Mouse (Mus musculus) midbrain, embryonic 16.5 days (tissue): ENCODE measurements around the gene Mmp14. TPM values are rescaled to one million over a fixed set of nuclear protein-coding genes. Genes with fewer than 3 reads are reported as not detected.
A peak's percentile ranks its signal among the peaks of the same experiment; 100 is the strongest.

ENCODE experiments used
- ATAC-seq: fragments of 200-750 bp; cut with Nextera tagmentation; 2 replicates; pipeline ENCODE4 v1.8.0; 2017; ENCODE audit warnings: moderate TSS enrichment
- H3K27ac ChIP-seq: fragments of 300-500 bp; sonication (generic); 2 replicates; pipeline ENCODE4 v1.5.1; 2014; ENCODE audit warnings: mild to moderate bottlenecking, low read length, mixed read lengths
- H3K27me3 ChIP-seq: fragments of 300-500 bp; sonication (generic); 2 replicates; pipeline ENCODE4 v1.6.1; 2014; ENCODE audit warnings: low read depth, low read length, mixed read lengths; ENCODE audit not compliant: control insufficient read depth, insufficient read depth
- H3K36me3 ChIP-seq: fragments of 300-500 bp; sonication (generic); 2 replicates; pipeline ENCODE4 v1.6.1; 2014; ENCODE audit warnings: mild to moderate bottlenecking, low read length, moderate library complexity, mixed read lengths; ENCODE audit not compliant: control insufficient read depth, insufficient read depth
- H3K4me1 ChIP-seq: fragments of 300-500 bp; sonication (generic); 2 replicates; pipeline ENCODE4 v1.6.1; 2014; ENCODE audit warnings: mild to moderate bottlenecking, low read length, mixed read lengths; ENCODE audit not compliant: control insufficient read depth, insufficient read depth
- H3K4me2 ChIP-seq: fragments of 300-500 bp; sonication (generic); 2 replicates; pipeline ENCODE4 v1.6.1; 2014; ENCODE audit warnings: mild to moderate bottlenecking, low read length, mixed read lengths
- H3K4me3 ChIP-seq: fragments of 300-500 bp; sonication (generic); 2 replicates; pipeline ENCODE4 v1.5.1; 2014; ENCODE audit warnings: low read depth, mild to moderate bottlenecking, low read length, moderate library complexity, mixed read lengths
- H3K9ac ChIP-seq: fragments of 300-500 bp; sonication (generic); 2 replicates; pipeline ENCODE4 v1.6.1; 2014; ENCODE audit warnings: low read depth, low read length, mixed read lengths
- H3K9me3 ChIP-seq: fragments of 300-500 bp; sonication (generic); replicated peaks from 2 replicates; pipeline ENCODE4 v1.6.1; 2014; ENCODE audit warnings: mild to moderate bottlenecking, low read length, mixed read lengths; ENCODE audit not compliant: control insufficient read depth, poor library complexity, severe bottlenecking
- WGBS: fragments of 180-500 bp; shearing (Covaris S2); extraction: QIAGEN DNeasy Blood & Tissue Kit; methylation state at CpG from one replicate; pipeline ENCODE4 v1.1.7; 2014; 5-methylcytosine and 5-hydroxymethylcytosine counted together
- polyA plus RNA-seq: library from polyadenylated mRNA; unstranded; fragments of >200 nt; fragmentation: Nextera tagmentation; extraction: Ambion mirVana; gene quantifications from 2 replicates; pipeline ENCODE4 v1.2.1, GENCODE M21; 2015

The Mmp14 gene
- polyA plus RNA-seq, 1 experiment from 2014 or later = 43.5 TPM

- Histone ChIP-seq H3K27ac (no peak overlapping the region), H3K4me1 (no peaks in the 10 kb centered on the region), H3K4me2 (no peak overlapping the region), H3K36me3 (no peaks in the 10 kb centered on the region), H3K9ac (no peak overlapping the region), H3K27me3 (no peaks in the 10 kb centered on the region), H3K9me3 (no peaks in the 10 kb centered on the region), H3K4me3 (no peak overlapping the region)
- WGBS = 83% methylated on average over 11 of the region's 11 CpGs
- ATAC-seq = no peak
These were observed 23.5 kb downstream of the Mmp14 start for GRCm38 (mm10) chr14:54454669-54455528.

- Histone ChIP-seq H3K4me3 (no peak overlapping the region), H3K27me3 (no peaks in the 10 kb centered on the region), H3K9ac (no peak overlapping the region), H3K9me3 (no peaks in the 10 kb centered on the region), H3K27ac (no peak overlapping the region), H3K4me1 (no peaks in the 10 kb centered on the region), H3K4me2 (no peak overlapping the region), H3K36me3 (no peaks in the 10 kb centered on the region)
- WGBS = 88% methylated on average over 14 of the region's 14 CpGs
- ATAC-seq = no peak
These were observed 26.6 kb downstream of the Mmp14 start for GRCm38 (mm10) chr14:54457907-54458569.

GRCm38 (mm10) chr14:54462146-54462545, 30.7 kb downstream of the Mmp14 start:
- Histone ChIP-seq H3K4me3 (no peak overlapping the region), H3K9me3 (no peaks in the 10 kb centered on the region), H3K9ac (no peak overlapping the region), H3K4me2 (no peak overlapping the region), H3K27ac (no peak overlapping the region), H3K27me3 (no peaks in the 10 kb centered on the region), H3K4me1 (peaks cover 11% of the 10 kb centered on the region), H3K36me3 (no peaks in the 10 kb centered on the region)
- 76% methylated on average over 4 of the region's 4 CpGs for WGBS
- no peak for ATAC-seq

GRCm38 (mm10) chr14:54463108-54463958, 31.9 kb downstream of the Mmp14 start:
- Histone ChIP-seq H3K4me3 (peak overlapping the region; percentile 82), H3K27me3 (no peaks in the 10 kb centered on the region), H3K4me2 (peak overlapping the region; percentile 92), H3K9me3 (no peaks in the 10 kb centered on the region), H3K4me1 (peaks cover 11% of the 10 kb centered on the region), H3K9ac (peak overlapping the region; percentile 84), H3K27ac (peak overlapping the region; percentile 59), H3K36me3 (peaks cover 4% of the 10 kb centered on the region)
- peak; percentile 37 for ATAC-seq
- WGBS = 15% methylated on average over 12 of the region's 12 CpGs

- no peaks in the 10 kb centered on the region for H3K9me3 ChIP-seq
These were observed 32.5 kb downstream of the Mmp14 start, which contains the start of gene Lrp10 for GRCm38 (mm10) chr14:54463959-54464292. Lrp10 (plus strand) TSS chr14:54464137.

GRCm38 (mm10) chr14:54464293-54465005, 33.0 kb downstream of the Mmp14 start:
- H3K4me1 ChIP-seq = peaks cover 11% of the 10 kb centered on the region
- under 1% methylated on average over 55 of the region's 57 CpGs for WGBS
- ATAC-seq = peak; percentile 85
- H3K4me3 ChIP-seq = peak overlapping the region; percentile 82
- H3K9me3 ChIP-seq = no peaks in the 10 kb centered on the region
- peak overlapping the region; percentile 59 for H3K27ac ChIP-seq
- H3K27me3 ChIP-seq = no peaks in the 10 kb centered on the region
- H3K9ac ChIP-seq = peak overlapping the region; percentile 84
- peaks cover 14% of the 10 kb centered on the region for H3K36me3 ChIP-seq
- peak overlapping the region; percentile 92 for H3K4me2 ChIP-seq

More at GRCm38 (mm10) chr14:54463959-54464292, 32.5 kb downstream of the Mmp14 start, which contains the start of gene Lrp10:
- ATAC-seq = peak; percentile 90
- Histone ChIP-seq H3K27me3 (no peaks in the 10 kb centered on the region), H3K36me3 (peaks cover 9% of the 10 kb centered on the region), H3K4me2 (peak within 1 kb of the TSS; percentile 92), H3K9ac (peak within 1 kb of the TSS; percentile 84), H3K27ac (peak within 1 kb of the TSS; percentile 59), H3K4me1 (peaks cover 11% of the 10 kb centered on the region), H3K4me3 (peak within 1 kb of the TSS; percentile 82)
- 0% methylated on average over 35 of the region's 35 CpGs for WGBS

- H3K27ac ChIP-seq = no peak overlapping the region
- H3K9me3 ChIP-seq = no peaks in the 10 kb centered on the region
- WGBS = 89% methylated on average over 2 of the region's 2 CpGs
- no peak for ATAC-seq
- no peak overlapping the region for H3K4me2 ChIP-seq
- H3K4me1 ChIP-seq = peaks cover 5% of the 10 kb centered on the region; the same call in 1 of the 2 replicates
- no peak overlapping the region for H3K4me3 ChIP-seq
- H3K9ac ChIP-seq = no peak overlapping the region
- H3K27me3 ChIP-seq = no peaks in the 10 kb centered on the region
- H3K36me3 ChIP-seq = peaks cover 19% of the 10 kb centered on the region
These were observed 40.1 kb downstream of the Mmp14 start for GRCm38 (mm10) chr14:54471467-54471866.

- no peaks in the 10 kb centered on the region for H3K9me3 ChIP-seq
- no peaks in the 10 kb centered on the region for H3K27me3 ChIP-seq
- no peak overlapping the region for H3K4me3 ChIP-seq
- ATAC-seq = no peak
- no peak overlapping the region for H3K27ac ChIP-seq
- 70% methylated on average over 5 of the region's 5 CpGs for WGBS
- H3K4me1 ChIP-seq = peaks cover 15% of the 10 kb centered on the region
- no peak overlapping the region for H3K9ac ChIP-seq
- no peak overlapping the region for H3K4me2 ChIP-seq
- H3K36me3 ChIP-seq = peaks cover 19% of the 10 kb centered on the region
These were observed 41.3 kb downstream of the Mmp14 start for GRCm38 (mm10) chr14:54472671-54473070.
